Mouse (Mus musculus) adrenal gland, postnatal 14 days (tissue): ENCODE measurements around the gene Rgs17. TPM values are rescaled to one million over a fixed set of nuclear protein-coding genes. Genes with fewer than 3 reads are reported as not detected.
A peak's percentile ranks its signal among the peaks of the same experiment; 100 is the strongest.

ENCODE experiments used
- DNase-seq: peaks from one replicate; pipeline ENCODE4 v3.0.0; 2021; ENCODE audit warnings: mixed read lengths
- total RNA-seq: library from RNA; stranded (reverse); gene quantifications from 2 replicates; pipeline ENCODE4 v1.2.3, GENCODE M21; 2021

The Rgs17 gene
- total RNA-seq, 1 experiment from 2014 or later, result 1.1 TPM

- DNase-seq, result peak; percentile 99
Measured at GRCm38 (mm10) chr10:5823740-5824491, 98.3 kb downstream of the Rgs17 start, which contains the start of gene Mtrf1l. TSS of gene Mtrf1l (minus strand) at chr10:5823910.

GRCm38 (mm10) chr10:5823291-5823739 is 98.9 kb downstream of the Rgs17 start:
- no peak for DNase-seq

- no peak for DNase-seq
Measured at GRCm38 (mm10) chr10:5818772-5819171, 103.4 kb downstream of the Rgs17 start.

GRCm38 (mm10) chr10:5815968-5816367 is 106.2 kb downstream of the Rgs17 start:
- no peak for DNase-seq

DNA sequence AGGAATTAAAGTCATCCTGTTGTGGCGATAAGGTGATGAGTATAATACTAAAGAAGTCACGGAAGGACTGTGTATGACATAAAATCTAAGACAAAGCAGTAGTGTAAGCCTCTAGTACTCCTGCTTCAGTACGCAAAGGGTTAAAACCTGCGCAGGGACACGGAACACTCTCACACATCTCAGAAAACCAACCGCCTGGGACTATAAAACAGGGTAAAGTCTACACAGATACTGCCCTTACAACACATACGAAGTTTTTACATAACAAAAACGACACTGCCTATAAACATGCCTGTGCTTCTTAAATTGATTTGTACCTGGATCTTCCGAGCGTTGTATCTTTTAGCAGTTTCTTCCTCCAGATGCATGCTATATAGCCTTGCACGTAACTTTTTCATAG is 108.5 kb downstream of the Rgs17 start:
- no peak for DNase-seq

GRCm38 (mm10) chr10:5807683-5808082 is 114.5 kb downstream of the Rgs17 start:
- DNase-seq, result no peak

DNA sequence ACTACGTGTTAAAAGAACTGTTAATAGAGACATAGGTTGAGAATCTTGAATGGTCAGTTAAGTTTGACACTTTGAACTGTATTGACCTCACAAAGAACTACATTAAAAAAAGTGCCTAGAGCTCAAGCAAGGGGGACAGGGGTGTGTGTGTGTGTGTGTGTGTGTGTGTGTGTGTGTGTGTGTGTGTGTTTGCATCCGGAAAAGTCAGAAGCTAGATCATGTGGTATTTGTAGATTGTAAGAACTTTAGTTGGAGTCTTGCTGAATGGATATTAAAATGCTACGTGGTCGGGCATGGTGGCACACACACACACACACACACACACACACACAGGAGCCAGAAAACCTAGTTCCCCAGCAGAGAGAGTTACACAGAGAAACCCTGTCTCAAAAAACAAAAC is 115.2 kb downstream of the Rgs17 start:
- no peak for DNase-seq

DNA sequence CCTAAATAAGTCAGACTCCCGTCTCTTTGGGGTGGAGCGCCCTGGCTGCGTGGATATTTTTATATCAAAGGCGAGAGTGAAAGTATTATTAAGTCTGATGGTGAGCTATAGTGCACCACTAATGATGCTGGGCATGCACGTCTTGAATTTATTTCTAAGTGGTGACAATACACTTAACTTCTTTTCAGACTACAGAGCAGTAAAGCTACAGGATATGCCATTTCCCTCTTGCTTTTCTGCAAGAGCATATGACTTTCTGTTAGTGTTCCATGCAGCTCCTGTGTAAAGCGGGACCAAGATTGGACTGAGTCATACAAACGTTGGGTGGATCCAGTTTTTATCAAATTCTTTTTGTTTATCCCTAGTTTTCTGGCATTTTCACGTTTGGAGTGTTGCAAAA is 115.8 kb downstream of the Rgs17 start:
- DNase-seq, result no peak

- DNase-seq, result peak; percentile 99
Measured at GRCm38 (mm10) chr10:5805731-5806307, 116.4 kb downstream of the Rgs17 start.

DNA sequence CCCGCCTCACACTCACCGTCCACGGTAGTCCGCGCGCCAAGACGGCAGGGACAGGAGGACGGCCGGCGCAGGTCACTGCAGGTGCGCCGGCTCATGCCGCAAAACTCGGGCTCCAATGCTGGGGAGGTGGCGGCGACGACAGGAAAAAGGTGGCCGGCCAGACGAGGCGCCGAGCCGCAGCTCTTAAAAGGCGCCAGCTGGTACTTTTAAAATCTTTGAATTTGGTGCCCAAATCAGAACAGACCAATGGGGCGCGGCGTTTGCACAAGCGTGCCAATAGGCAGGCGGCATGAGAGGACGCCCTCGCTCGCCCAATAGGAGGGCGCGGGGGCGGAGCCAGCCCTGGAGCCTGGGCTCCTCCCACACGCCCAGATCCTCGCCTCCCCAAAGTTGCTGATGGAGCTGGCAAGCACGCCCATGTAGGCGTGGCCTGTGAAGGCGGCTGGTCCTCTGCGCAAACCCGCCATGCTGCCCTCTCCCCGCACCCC is 116.9 kb downstream of the Rgs17 start, which contains the start of gene Fbxo5:
Gene Fbxo5, minus strand, starts transcription at position 358 of the 488 bp plus-strand sequence.
- DNase-seq, result peak; percentile 98

- DNase-seq, result no peak
Measured at GRCm38 (mm10) chr10:5804691-5805156, 117.5 kb downstream of the Rgs17 start.

GRCm38 (mm10) chr10:5803739-5804138 is 118.5 kb downstream of the Rgs17 start:
- no peak for DNase-seq

GRCm38 (mm10) chr10:5802866-5803265 is 119.3 kb downstream of the Rgs17 start:
- no peak for DNase-seq

GRCm38 (mm10) chr10:5800490-5800889 is 121.7 kb downstream of the Rgs17 start:
- no peak for DNase-seq

GRCm38 (mm10) chr10:5798069-5798468 is 124.1 kb downstream of the Rgs17 start:
- DNase-seq, result no peak

- DNase-seq, result peak; percentile 70
Measured at GRCm38 (mm10) chr10:5790657-5791056, 131.5 kb downstream of the Rgs17 start.

- DNase-seq, result peak; percentile 34
Measured at GRCm38 (mm10) chr10:5786923-5787322, 135.3 kb downstream of the Rgs17 start.

Other genes starting within 250 kb of the Rgs17 start
- 6.3 and 8.6 TPM in 2 replicates for gene Fbxo5, start 116.8 kb downstream of the Rgs17 start, total RNA-seq
- gene Mtrf1l, start 98.5 kb downstream of the Rgs17 start, total RNA-seq, result 11.9 and 13.5 TPM in 2 replicates